ENCODE assay signal across 10 mouse cellular contexts in the genomic region with DNA sequence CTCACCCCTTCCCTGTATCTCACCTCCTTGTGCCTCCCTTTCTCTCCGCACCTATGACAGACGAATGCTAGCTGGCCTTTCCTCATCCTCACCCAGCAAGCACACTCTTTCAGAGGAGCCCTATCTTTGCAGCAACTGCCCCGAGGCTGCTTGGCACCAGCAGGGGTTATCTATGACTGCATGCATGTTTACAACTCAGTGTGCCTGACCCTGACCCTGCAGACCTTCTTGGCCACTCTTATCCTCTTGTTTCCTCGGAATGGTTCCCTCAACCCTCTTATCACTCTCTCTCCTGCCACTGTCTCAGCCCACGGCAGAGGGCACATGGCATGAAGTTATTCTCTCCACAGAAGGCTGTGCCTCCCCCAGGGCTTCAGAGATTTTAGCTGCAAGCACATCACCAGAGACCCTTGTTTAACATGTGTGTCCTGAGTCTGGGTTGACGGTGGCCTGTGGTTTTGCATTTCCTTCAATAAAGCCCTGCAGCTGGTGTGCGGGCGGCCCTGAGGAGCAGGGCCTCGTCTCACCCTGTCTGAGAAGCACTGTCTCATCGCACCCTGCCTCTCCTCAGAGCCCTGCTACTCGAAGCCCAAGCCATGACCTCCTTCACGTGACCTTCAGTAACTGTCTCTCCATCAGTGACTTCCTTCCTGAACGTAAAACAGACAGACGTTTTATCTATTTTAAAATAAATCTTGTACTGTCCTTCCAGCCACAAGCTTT. TPM values are rescaled to one million over a fixed set of nuclear protein-coding genes. Genes with fewer than 3 reads are reported as not detected.
DNase-seq lines count a peak whose midpoint lies in the region; ATAC-seq lines count a peak whose summit lies in the region.
"Had no signal": no experiment of that assay in that cellular context is flagged by ENCODE, and none has a peak within 500 bp of the region (broad histone marks: within the 10 kb centered on the region; RNA-seq: fewer than 3 reads in every experiment).

No protein-coding gene starts in this region.

- ATAC-seq in hindbrain, embryonic 15.5 days (ENCODE audit: low FRiP score, low read depth), result no peak
- no peak for ATAC-seq in hindbrain, embryonic 13.5 days (ENCODE audit: low FRiP score)
- ATAC-seq in megakaryocyte progenitor cell, adult 5-6 weeks (replicated peaks; ENCODE audit: poor library complexity), result peak; percentile 59
- no peak for ATAC-seq in hindbrain, embryonic 16.5 days
- no peak for ATAC-seq in midbrain, embryonic 11.5 days (ENCODE audit: low FRiP score)

- H3K4me1 ChIP-seq in hindbrain, embryonic 15.5 days (replicated peaks), result peaks cover 15% of the 10 kb centered on the region
- H3K4me1 ChIP-seq in hindbrain, embryonic 13.5 days (replicated peaks), result peaks cover 29% of the 10 kb centered on the region
- H3K4me1 ChIP-seq in hindbrain, embryonic 16.5 days (ENCODE audit: control insufficient read depth, insufficient read depth, low read depth, low read length), result no peaks in the 10 kb centered on the region; the same call in none of the 2 replicates
- no peaks in the 10 kb centered on the region for H3K4me1 ChIP-seq in midbrain, embryonic 11.5 days (ENCODE audit: control insufficient read depth, insufficient read depth, low read length)

- no peak overlapping the region for H3K4me3 ChIP-seq in hindbrain, embryonic 15.5 days
- no peak overlapping the region for H3K4me3 ChIP-seq in hindbrain, embryonic 13.5 days
- H3K4me3 ChIP-seq in hindbrain, embryonic 16.5 days (ENCODE audit: low read length), result no peak overlapping the region
- no peak overlapping the region for H3K4me3 ChIP-seq in midbrain, embryonic 11.5 days (ENCODE audit: low read depth, low read length)
- H3K4me3 ChIP-seq: embryonic facial prominence, embryonic 12.5 days; neural tube, embryonic 13.5 days had no signal

- H3K9me3 ChIP-seq in hindbrain, embryonic 15.5 days, result no peaks in the 10 kb centered on the region
- no peaks in the 10 kb centered on the region for H3K9me3 ChIP-seq in hindbrain, embryonic 13.5 days
- H3K9me3 ChIP-seq in hindbrain, embryonic 16.5 days (ENCODE audit: control insufficient read depth, low read length), result no peaks in the 10 kb centered on the region
- H3K9me3 ChIP-seq in midbrain, embryonic 11.5 days (ENCODE audit: control insufficient read depth, low read length), result no peaks in the 10 kb centered on the region
- H3K9me3 ChIP-seq: embryonic facial prominence, embryonic 12.5 days; neural tube, embryonic 13.5 days had no signal

- WGBS in hindbrain, embryonic 15.5 days, result 85% methylated on average over 14 of the region's 14 CpGs
- WGBS in hindbrain, embryonic 13.5 days, result 89% methylated on average over 14 of the region's 14 CpGs
- WGBS in hindbrain, embryonic 16.5 days, result 78% methylated on average over 14 of the region's 14 CpGs
- 91% methylated on average over 14 of the region's 14 CpGs for WGBS in midbrain, embryonic 11.5 days

- peak overlapping the region; percentile 8; the same call in 1 of the 2 replicates for H3K27ac ChIP-seq in hindbrain, embryonic 15.5 days (replicated peaks)
- no peak overlapping the region for H3K27ac ChIP-seq in hindbrain, embryonic 13.5 days
- H3K27ac ChIP-seq in hindbrain, embryonic 16.5 days (ENCODE audit: low read depth, low read length), result no peak overlapping the region
- no peak overlapping the region for H3K27ac ChIP-seq in midbrain, embryonic 11.5 days (ENCODE audit: low read depth, low read length)
- H3K27ac ChIP-seq: embryonic facial prominence, embryonic 12.5 days; neural tube, embryonic 13.5 days had no signal

- no peaks in the 10 kb centered on the region for H3K27me3 ChIP-seq in hindbrain, embryonic 15.5 days
- no peaks in the 10 kb centered on the region for H3K27me3 ChIP-seq in hindbrain, embryonic 13.5 days
- no peaks in the 10 kb centered on the region for H3K27me3 ChIP-seq in hindbrain, embryonic 16.5 days (replicated peaks; ENCODE audit: control insufficient read depth, insufficient read depth, low read length)
- no peaks in the 10 kb centered on the region for H3K27me3 ChIP-seq in midbrain, embryonic 11.5 days (ENCODE audit: control insufficient read depth, insufficient read depth, low read length)
- H3K27me3 ChIP-seq: embryonic facial prominence, embryonic 12.5 days; neural tube, embryonic 13.5 days had no signal

- H3K4me2 ChIP-seq in hindbrain, embryonic 15.5 days, result no peak overlapping the region
- H3K4me2 ChIP-seq in hindbrain, embryonic 13.5 days, result no peak overlapping the region
- no peak overlapping the region for H3K4me2 ChIP-seq in hindbrain, embryonic 16.5 days (ENCODE audit: low read length)
- H3K4me2 ChIP-seq in midbrain, embryonic 11.5 days, result no peak overlapping the region
- H3K4me2 ChIP-seq: embryonic facial prominence, embryonic 12.5 days; neural tube, embryonic 13.5 days had no signal

- H3K9ac ChIP-seq in hindbrain, embryonic 15.5 days, result no peak overlapping the region
- H3K9ac ChIP-seq in hindbrain, embryonic 13.5 days, result no peak overlapping the region
- H3K9ac ChIP-seq in hindbrain, embryonic 16.5 days (ENCODE audit: low read depth, low read length), result no peak overlapping the region
- no peak overlapping the region for H3K9ac ChIP-seq in midbrain, embryonic 11.5 days (ENCODE audit: low read length)
- H3K9ac ChIP-seq: embryonic facial prominence, embryonic 12.5 days; neural tube, embryonic 13.5 days had no signal

- DNase-seq in B cell, adult 2 months, result peak; percentile 15 to 16
- DNase-seq in c-Kit-positive CD71-negative TER-119-negative erythroid progenitor cells, embryonic 14.5 days (ENCODE audit: low read depth), result peak; percentile 44
- no peak for DNase-seq in right cerebral cortex, postnatal 36 days (ENCODE audit: low spot score in 2 of 2)
- DNase-seq in midbrain, embryonic 11.5 days (ENCODE audit: low spot score, missing footprints), result no peak

- H3K36me3 ChIP-seq in hindbrain, embryonic 15.5 days, result no peaks in the 10 kb centered on the region
- peaks cover 23% of the 10 kb centered on the region for H3K36me3 ChIP-seq in hindbrain, embryonic 13.5 days
- H3K36me3 ChIP-seq in hindbrain, embryonic 16.5 days (ENCODE audit: control insufficient read depth, insufficient read depth, low read length), result no peaks in the 10 kb centered on the region
- H3K36me3 ChIP-seq in midbrain, embryonic 11.5 days (ENCODE audit: control insufficient read depth, insufficient read depth, low read length), result no peaks in the 10 kb centered on the region
- H3K36me3 ChIP-seq: embryonic facial prominence, embryonic 12.5 days had no signal

RNA-seq across cellular contexts. Expression of gene Egln1, which starts 23.4 kb away (rescaled TPM):
- 15.5 and 16.9 TPM in 2 replicates for polyA plus RNA-seq in hindbrain, embryonic 15.5 days (2015; fragmentation: Nextera tagmentation; extraction: Ambion mirVana)
- 16.9 and 17.2 TPM in 2 replicates for polyA plus RNA-seq in hindbrain, embryonic 13.5 days (2015; fragmentation: Nextera tagmentation; extraction: Ambion mirVana)
- total RNA-seq in megakaryocyte progenitor cell, adult 5-6 weeks (2015), result 30.2 and 32.0 TPM in 2 replicates
- 21.9 and 25.0 TPM in 2 replicates for total RNA-seq in megakaryocyte progenitor cell, adult 5-6 weeks (2017)
- polyA plus RNA-seq in hindbrain, embryonic 16.5 days (2015; fragmentation: Nextera tagmentation; extraction: Ambion mirVana), result 14.3 and 14.8 TPM in 2 replicates
- polyA plus RNA-seq in midbrain, embryonic 11.5 days (2014; fragmentation: Nextera tagmentation; extraction: Ambion mirVana), result 18.5 and 21.0 TPM in 2 replicates

RNA-seq across cellular contexts. Expression of gene Sprtn, which starts 28.0 kb away (rescaled TPM):
- 8.8 and 9.3 TPM in 2 replicates for polyA plus RNA-seq in hindbrain, embryonic 15.5 days (2015; fragmentation: Nextera tagmentation; extraction: Ambion mirVana)
- 9.5 and 10.6 TPM in 2 replicates for polyA plus RNA-seq in hindbrain, embryonic 13.5 days (2015; fragmentation: Nextera tagmentation; extraction: Ambion mirVana)
- 15.7 and 19.1 TPM in 2 replicates for total RNA-seq in megakaryocyte progenitor cell, adult 5-6 weeks (2015)
- 19.6 and 25.5 TPM in 2 replicates for total RNA-seq in megakaryocyte progenitor cell, adult 5-6 weeks (2017)
- 5.9 and 8.1 TPM in 2 replicates for polyA plus RNA-seq in hindbrain, embryonic 16.5 days (2015; fragmentation: Nextera tagmentation; extraction: Ambion mirVana)
- polyA plus RNA-seq in midbrain, embryonic 11.5 days (2014; fragmentation: Nextera tagmentation; extraction: Ambion mirVana), result 12.5 and 14.1 TPM in 2 replicates

RNA-seq across cellular contexts. Expression of gene Exoc8, which starts 28.2 kb away (rescaled TPM):
- polyA plus RNA-seq in hindbrain, embryonic 15.5 days (2015; fragmentation: Nextera tagmentation; extraction: Ambion mirVana), result 14.6 and 15.2 TPM in 2 replicates
- polyA plus RNA-seq in hindbrain, embryonic 13.5 days (2015; fragmentation: Nextera tagmentation; extraction: Ambion mirVana), result 13.2 and 13.8 TPM in 2 replicates
- 7.9 and 8.7 TPM in 2 replicates for total RNA-seq in megakaryocyte progenitor cell, adult 5-6 weeks (2015)
- 12.8 and 17.7 TPM in 2 replicates for total RNA-seq in megakaryocyte progenitor cell, adult 5-6 weeks (2017)
- polyA plus RNA-seq in hindbrain, embryonic 16.5 days (2015; fragmentation: Nextera tagmentation; extraction: Ambion mirVana), result 11.7 and 14.8 TPM in 2 replicates
- 7.1 and 7.2 TPM in 2 replicates for polyA plus RNA-seq in midbrain, embryonic 11.5 days (2014; fragmentation: Nextera tagmentation; extraction: Ambion mirVana)

Comparison
In these comparisons a context has a peak if more than half of its experiments do, and no peak if none do; other contexts are left out.
1. DNase-seq: peak in B cell, adult 2 months (2 of 2) and c-Kit-positive CD71-negative TER-119-negative erythroid progenitor cells, embryonic 14.5 days (single experiment); none in right cerebral cortex, postnatal 36 days (0 of 2) and midbrain, embryonic 11.5 days (single experiment).